21 mouse cellular contexts compared by ENCODE assay signal in the genomic region with DNA sequence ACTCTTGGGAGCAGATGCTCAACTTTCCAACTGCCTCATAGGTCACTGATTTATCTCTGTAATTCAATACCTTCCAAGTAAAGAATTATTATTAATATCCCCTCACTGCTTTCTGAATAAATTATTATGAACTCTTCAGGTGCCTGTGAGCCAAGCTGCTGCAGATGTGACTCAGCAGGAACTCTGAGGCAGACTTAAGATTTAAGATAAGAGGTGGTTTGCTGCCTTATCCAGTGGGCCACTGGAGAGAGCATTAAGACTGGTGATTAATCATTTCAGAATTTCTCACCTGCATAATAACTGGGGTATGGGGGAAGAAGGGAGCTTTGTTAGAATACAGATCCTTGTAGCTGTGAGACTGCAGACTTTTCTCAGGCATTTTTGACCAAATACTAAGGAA.
"Had no signal": no experiment of that assay in that cellular context is flagged by ENCODE, and none has a peak within 500 bp of the region (broad histone marks: within the 10 kb centered on the region; RNA-seq: fewer than 3 reads in every experiment).

No protein-coding gene starts in this region.

- DNase-seq: lung, adult 2 months; lung, postnatal 14 days; lung, postnatal 36 days; midbrain, embryonic 14.5 days; retina, postnatal 1 day; right cerebral cortex, adult 18-20 months; right cerebral cortex, postnatal 25 days; right cerebral cortex, postnatal 4 days; spleen, adult 18-20 months; thymus, adult 18-20 months; thymus, postnatal 14 days; thymus, postnatal 36 days had no signal

- H3K36me3 ChIP-seq: lung, embryonic 15.5 days; midbrain, embryonic 10.5 days; midbrain, embryonic 12.5 days; neural tube, embryonic 13.5 days; neural tube, embryonic 15.5 days had no signal

- H3K27me3 ChIP-seq: lung, embryonic 15.5 days; midbrain, embryonic 12.5 days; neural tube, embryonic 13.5 days; neural tube, embryonic 15.5 days had no signal

- H3K27ac ChIP-seq: lung, embryonic 15.5 days; macrophage; midbrain, embryonic 10.5 days; midbrain, embryonic 12.5 days; neural tube, embryonic 13.5 days; neural tube, embryonic 15.5 days had no signal

- ATAC-seq: lung, postnatal 0 days; midbrain, embryonic 16.5 days had no signal

- H3K4me2 ChIP-seq: lung, embryonic 15.5 days; midbrain, embryonic 12.5 days; neural tube, embryonic 13.5 days; neural tube, embryonic 15.5 days had no signal

- H3K4me3 ChIP-seq: lung, embryonic 15.5 days; midbrain, embryonic 10.5 days; midbrain, embryonic 12.5 days; myocyte; neural tube, embryonic 13.5 days; neural tube, embryonic 15.5 days had no signal

- H3K4me1 ChIP-seq: lung, embryonic 15.5 days; midbrain, embryonic 10.5 days; midbrain, embryonic 12.5 days; neural tube, embryonic 13.5 days; neural tube, embryonic 15.5 days had no signal

- H3K9ac ChIP-seq: lung, embryonic 15.5 days; midbrain, embryonic 12.5 days; neural tube, embryonic 13.5 days; neural tube, embryonic 15.5 days had no signal

- H3K9me3 ChIP-seq: lung, embryonic 15.5 days; midbrain, embryonic 10.5 days; midbrain, embryonic 12.5 days; neural tube, embryonic 13.5 days; neural tube, embryonic 15.5 days had no signal
